Mouse (Mus musculus): Measurements from ENCODE around the gene Susd6. TPM values are rescaled to one million over a fixed set of nuclear protein-coding genes. Genes with fewer than 3 reads are reported as not detected.

The Susd6 gene
- polyA plus RNA-seq, 1 experiment from 2014 or later: 16.1 TPM

- 0 out of 2 replicates have a peak, but pooled peaks have one; percentile 15 for ATAC-seq (replicated peaks; ENCODE audit: low FRiP score, low read depth)
- no peak for TF ChIP-seq CTCF (IDR thresholded peaks at IDR 0.05; ENCODE audit: low read depth)
- H3K4me2 ChIP-seq (ENCODE audit: low read length): peak overlapping the region; percentile 94
- H3K27me3 ChIP-seq (ENCODE audit: insufficient read depth, low read length): peaks cover 53% of the 10 kb centered on the region
- H3K27ac ChIP-seq: no peak overlapping the region
- no peaks in the 10 kb centered on the region for H3K36me3 ChIP-seq (ENCODE audit: insufficient read depth, low read length)
- DNase-seq (ENCODE audit: low spot score): peak; percentile 36
- peak overlapping the region; percentile 50 for H3K9ac ChIP-seq (ENCODE audit: low read depth, low read length)
- WGBS: 1% methylated on average over 87 of the region's 92 CpGs
- no peaks in the 10 kb centered on the region for H3K9me3 ChIP-seq (replicated peaks; ENCODE audit: low read length)
- peaks cover 30% of the 10 kb centered on the region for H3K4me1 ChIP-seq (replicated peaks; ENCODE audit: insufficient read depth, low read length)
- H3K4me3 ChIP-seq (replicated peaks; ENCODE audit: low read depth, low read length): peak overlapping the region; percentile 50
These were observed 31.5 kb upstream of the Susd6 start for GRCm38 (mm10) chr12:80758559-80759386.

- Histone ChIP-seq H3K36me3 (ENCODE audit: insufficient read depth, low read length) (no peaks in the 10 kb centered on the region), H3K27ac (no peak overlapping the region), H3K4me2 (ENCODE audit: low read length) (peak overlapping the region; percentile 94), H3K9ac (ENCODE audit: low read depth, low read length) (peak overlapping the region; percentile 24; the same call in 1 of the 2 replicates), H3K27me3 (ENCODE audit: insufficient read depth, low read length) (peaks cover 53% of the 10 kb centered on the region), H3K4me1 (replicated peaks; ENCODE audit: insufficient read depth, low read length) (peaks cover 30% of the 10 kb centered on the region), H3K9me3 (replicated peaks; ENCODE audit: low read length) (no peaks in the 10 kb centered on the region), H3K4me3 (replicated peaks; ENCODE audit: low read depth, low read length) (peak overlapping the region; percentile 50)
- whole genome bisulfite sequencing: 13% methylated on average over 13 of the region's 13 CpGs
- TF ChIP-seq CTCF (IDR thresholded peaks at IDR 0.05; ENCODE audit: low read depth): no peak
- DNase-seq (ENCODE audit: low spot score) (no peak), ATAC-seq (replicated peaks; ENCODE audit: low FRiP score, low read depth) (0 out of 2 replicates have a peak, but pooled peaks have one; percentile 2)
These were observed 31.0 kb upstream of the Susd6 start for GRCm38 (mm10) chr12:80759387-80759712.

DNA sequence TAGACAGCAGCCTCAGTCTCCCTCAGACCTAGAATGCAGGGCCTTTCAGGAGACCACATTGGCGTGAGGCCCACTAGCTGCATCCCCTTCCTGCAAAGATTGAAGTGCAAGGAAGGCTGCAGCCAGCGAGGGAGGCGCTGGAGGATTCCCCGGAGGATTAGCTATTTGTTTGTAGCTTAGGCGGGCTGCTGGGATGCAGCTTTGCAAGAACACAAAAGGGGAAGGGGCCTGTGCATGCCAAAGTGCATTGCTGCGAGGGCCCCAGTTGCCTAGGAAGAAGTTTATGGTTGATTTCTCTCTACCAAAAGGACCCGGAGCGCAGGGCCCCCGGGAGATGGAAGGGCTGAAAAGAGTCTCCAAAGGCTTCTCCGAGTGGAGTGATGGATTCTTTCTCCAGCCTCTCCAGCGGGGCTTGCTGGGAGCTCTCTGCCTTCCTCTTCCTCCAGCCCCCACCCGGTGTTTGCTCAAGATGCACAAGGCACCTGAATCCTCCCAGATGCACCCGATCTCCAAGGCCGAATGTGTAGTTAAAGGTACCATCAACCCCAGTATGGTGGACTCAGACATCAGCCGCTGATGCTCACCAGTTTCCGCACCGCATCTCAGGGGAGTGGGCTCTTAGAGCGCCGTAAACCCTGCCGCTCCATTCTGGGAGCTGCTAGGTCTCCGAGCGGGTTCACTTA lies 30.5 kb upstream of the Susd6 start:
- Histone ChIP-seq H3K27me3 (ENCODE audit: insufficient read depth, low read length) (peaks cover 53% of the 10 kb centered on the region), H3K9me3 (replicated peaks; ENCODE audit: low read length) (no peaks in the 10 kb centered on the region), H3K36me3 (ENCODE audit: insufficient read depth, low read length) (no peaks in the 10 kb centered on the region), H3K4me2 (ENCODE audit: low read length) (peak overlapping the region; percentile 94), H3K4me1 (replicated peaks; ENCODE audit: insufficient read depth, low read length) (peaks cover 30% of the 10 kb centered on the region), H3K9ac (ENCODE audit: low read depth, low read length) (0 out of 2 replicates have a peak overlapping the region, but pooled peaks have one; percentile 10), H3K4me3 (replicated peaks; ENCODE audit: low read depth, low read length) (peak overlapping the region; percentile 35), H3K27ac (no peak overlapping the region)
- 3% methylated on average over 22 of the region's 22 CpGs for WGBS
- ATAC-seq (replicated peaks; ENCODE audit: low FRiP score, low read depth) (no peak), DNase-seq (ENCODE audit: low spot score) (peak; percentile 10)
- no peak for TF ChIP-seq CTCF (IDR thresholded peaks at IDR 0.05; ENCODE audit: low read depth)

DNA sequence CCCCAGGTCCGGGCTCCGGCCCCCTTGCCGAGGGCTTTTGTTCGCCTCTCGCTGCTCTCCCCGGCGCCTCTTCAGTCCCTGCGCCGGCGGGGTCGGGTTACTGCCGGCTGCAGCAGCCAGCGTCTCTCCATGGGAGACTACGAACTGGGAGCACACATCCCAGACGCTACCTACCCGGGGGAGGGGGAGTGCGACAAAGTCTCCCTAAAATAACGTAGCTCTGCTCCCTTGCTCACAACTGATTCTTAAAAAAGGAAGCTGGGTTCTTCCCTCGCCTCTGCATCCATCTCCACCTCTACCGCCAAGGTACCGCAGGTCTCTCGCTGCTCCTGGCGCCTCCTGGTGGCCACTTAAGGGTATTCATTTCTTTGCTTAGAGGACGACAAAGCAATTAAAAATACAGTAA lies 29.9 kb upstream of the Susd6 start, which contains the start of gene Ccdc177:
Gene Ccdc177 (minus strand): TSS at position 292 of the 406 bp plus-strand sequence.
- DNase-seq (ENCODE audit: low spot score): peak; percentile 94
- Histone ChIP-seq H3K27ac (no peak within 1 kb of the TSS), H3K9me3 (replicated peaks; ENCODE audit: low read length) (no peaks in the 10 kb centered on the region), H3K4me2 (ENCODE audit: low read length) (peak within 1 kb of the TSS; percentile 94), H3K4me1 (replicated peaks; ENCODE audit: insufficient read depth, low read length) (peaks cover 30% of the 10 kb centered on the region), H3K4me3 (replicated peaks; ENCODE audit: low read depth, low read length) (peak within 1 kb of the TSS; percentile 35), H3K27me3 (ENCODE audit: insufficient read depth, low read length) (peaks cover 53% of the 10 kb centered on the region), H3K9ac (ENCODE audit: low read depth, low read length) (0 out of 2 replicates have a peak within 1 kb of the TSS, but pooled peaks have one; percentile 10), H3K36me3 (ENCODE audit: insufficient read depth, low read length) (no peaks in the 10 kb centered on the region)
- no peak for ATAC-seq (replicated peaks; ENCODE audit: low FRiP score, low read depth)
- TF ChIP-seq CTCF (IDR thresholded peaks at IDR 0.05; ENCODE audit: low read depth): peak; percentile 98
- WGBS: 1% methylated on average over 24 of the region's 24 CpGs

GRCm38 (mm10) chr12:80762982-80763381 lies 27.3 kb upstream of the Susd6 start:
- WGBS: 84% methylated on average over 5 of the region's 5 CpGs

DNA sequence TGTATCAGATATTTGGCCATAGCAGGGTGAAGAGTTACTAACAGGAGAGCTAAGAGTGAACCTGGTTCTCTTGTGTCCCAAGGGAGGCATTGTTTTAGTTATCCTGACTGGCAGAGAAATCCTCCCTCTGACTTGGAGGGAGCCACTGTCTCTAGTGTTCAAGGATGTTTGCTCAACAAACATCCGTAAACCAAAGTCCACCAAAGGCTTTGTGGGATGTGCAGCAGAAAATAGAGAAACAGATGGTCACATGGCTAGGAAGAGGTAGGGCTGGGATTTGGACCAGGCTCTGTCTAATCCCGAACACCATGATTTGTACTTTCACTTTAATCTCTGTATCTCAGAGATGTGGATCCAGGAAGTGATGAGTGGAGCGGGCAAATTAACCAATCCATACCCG lies 26.2 kb upstream of the Susd6 start:
- ATAC-seq (replicated peaks; ENCODE audit: low FRiP score, low read depth) (no peak), DNase-seq (ENCODE audit: low spot score) (no peak)
- H3K4me2 ChIP-seq (ENCODE audit: low read length): no peak overlapping the region
- peaks cover 20% of the 10 kb centered on the region for H3K27me3 ChIP-seq (ENCODE audit: insufficient read depth, low read length)
- H3K9ac ChIP-seq (ENCODE audit: low read depth, low read length): no peak overlapping the region
- H3K4me1 ChIP-seq (replicated peaks; ENCODE audit: insufficient read depth, low read length): peaks cover 9% of the 10 kb centered on the region; the same call in 1 of the 2 replicates
- H3K27ac ChIP-seq: no peak overlapping the region
- WGBS: 66% methylated on average over 4 of the region's 4 CpGs
- H3K36me3 ChIP-seq (ENCODE audit: insufficient read depth, low read length): no peaks in the 10 kb centered on the region
- H3K4me3 ChIP-seq (replicated peaks; ENCODE audit: low read depth, low read length): no peak overlapping the region
- no peak for TF ChIP-seq CTCF (IDR thresholded peaks at IDR 0.05; ENCODE audit: low read depth)
- no peaks in the 10 kb centered on the region for H3K9me3 ChIP-seq (replicated peaks; ENCODE audit: low read length)

More at GRCm38 (mm10) chr12:80762982-80763381, 27.3 kb upstream of the Susd6 start:
- no peak for ATAC-seq (replicated peaks; ENCODE audit: low FRiP score, low read depth)
- no peak for TF ChIP-seq CTCF (IDR thresholded peaks at IDR 0.05; ENCODE audit: low read depth)
- Histone ChIP-seq H3K9me3 (replicated peaks; ENCODE audit: low read length) (no peaks in the 10 kb centered on the region), H3K4me1 (replicated peaks; ENCODE audit: insufficient read depth, low read length) (peaks cover 21% of the 10 kb centered on the region), H3K4me3 (replicated peaks; ENCODE audit: low read depth, low read length) (no peak overlapping the region), H3K27ac (no peak overlapping the region), H3K9ac (ENCODE audit: low read depth, low read length) (no peak overlapping the region), H3K27me3 (ENCODE audit: insufficient read depth, low read length) (peaks cover 30% of the 10 kb centered on the region), H3K4me2 (ENCODE audit: low read length) (no peak overlapping the region), H3K36me3 (ENCODE audit: insufficient read depth, low read length) (no peaks in the 10 kb centered on the region)
- DNase-seq (ENCODE audit: low spot score): no peak

Data from kidney, postnatal 0 days (tissue).